9 mouse cellular contexts compared by ENCODE assay signal in genomic region chr9:49081561-49081960, GRCm38 (mm10). TPM values are rescaled to one million over a fixed set of nuclear protein-coding genes. Genes with fewer than 3 reads are reported as not detected.
DNase-seq lines count a peak whose midpoint lies in the region; TF ChIP-seq lines count a peak whose summit lies in the region.
"Had no signal": no experiment of that assay in that cellular context is flagged by ENCODE, and none has a peak within 500 bp of the region (broad histone marks: within the 10 kb centered on the region; RNA-seq: fewer than 3 reads in every experiment).

No protein-coding gene starts in this region.

- TF ChIP-seq CTCF in E14TG2a.4 (conservative IDR thresholded peaks at IDR 0.05; ENCODE audit: low read length), result peak; percentile 76
- TF ChIP-seq CTCF in layer of hippocampus, adult 2 months (conservative IDR thresholded peaks at IDR 0.05), result peak; percentile 93

- DNase-seq in ZHBTc4 (ENCODE audit: low read depth, low spot score), result peak; percentile 86
- peak; percentile 81 to 86 for DNase-seq in cerebellum, postnatal 36 days
- peak; percentile 40 to 71 for DNase-seq in gastrocnemius, postnatal 4 days (ENCODE audit: low spot score in 2 of 2)
- peak; percentile 70 to 83 for DNase-seq in layer of hippocampus, adult 2 months (ENCODE audit: low spot score in 2 of 2)
- peak; percentile 73 for DNase-seq in lung, postnatal 14 days
- DNase-seq in right cerebral cortex, postnatal 25 days, result peak; percentile 65
- DNase-seq in spleen, postnatal 36 days (ENCODE audit: low spot score in 2 of 2), result no peak
- DNase-seq: liver, embryonic 13.5 days had no signal

- H3K36me3 ChIP-seq in E14TG2a.4 (ENCODE audit: insufficient read depth, low read length), result peaks cover 44% of the 10 kb centered on the region

- no peak overlapping the region for H3K4me3 ChIP-seq in E14TG2a.4 (replicated peaks; ENCODE audit: low read length)
- no peak overlapping the region for H3K4me3 ChIP-seq in layer of hippocampus, adult 2 months
- H3K4me3 ChIP-seq: liver, embryonic 13.5 days had no signal

- H3K4me1 ChIP-seq in E14TG2a.4 (replicated peaks; ENCODE audit: low read depth, low read length), result peaks cover 29% of the 10 kb centered on the region
- H3K4me1 ChIP-seq: liver, embryonic 13.5 days had no signal

- no peaks in the 10 kb centered on the region for H3K27me3 ChIP-seq in E14TG2a.4 (ENCODE audit: insufficient read depth, low read length)
- H3K27me3 ChIP-seq: liver, embryonic 13.5 days had no signal

- no peak overlapping the region for H3K27ac ChIP-seq in layer of hippocampus, adult 2 months
- H3K27ac ChIP-seq: liver, embryonic 13.5 days had no signal

- no peaks in the 10 kb centered on the region for H3K9me3 ChIP-seq in E14TG2a.4 (ENCODE audit: low read length)
- H3K9me3 ChIP-seq: liver, embryonic 13.5 days had no signal

RNA-seq across cellular contexts. Expression of gene Tmprss5, which starts 0.5 kb away (rescaled TPM):
- 1 to 10 TPM in 1 of 2 experiments, under 1 TPM in 1; 0.91 to 2.8 TPM for total RNA-seq in gastrocnemius, postnatal 4 days (2021)
- total RNA-seq in layer of hippocampus, adult 2 months (2021), result 1 to 10 TPM in 1 of 2 experiments, under 1 TPM in 1; 0.66 to 1.2 TPM

RNA-seq across cellular contexts. Expression of gene Zw10, which starts 26.1 kb away (rescaled TPM):
- 10 to 100 TPM; 13.3 to 16.2 TPM for total RNA-seq in gastrocnemius, postnatal 4 days (2021)
- total RNA-seq in layer of hippocampus, adult 2 months (2021), result 10 to 100 TPM; 17.3 to 17.9 TPM

Comparison
In these comparisons a context has a peak if more than half of its experiments do, and no peak if none do; other contexts are left out.
1. DNase-seq: peak in ZHBTc4 (single experiment), cerebellum, postnatal 36 days (2 of 2), gastrocnemius, postnatal 4 days (2 of 2), layer of hippocampus, adult 2 months (2 of 2), lung, postnatal 14 days (single experiment) and right cerebral cortex, postnatal 25 days (single experiment); none in spleen, postnatal 36 days (0 of 2).